Mouse (Mus musculus) embryonic facial prominence, embryonic 13.5 days (tissue): ENCODE measurements around the gene Brip1. TPM values are rescaled to one million over a fixed set of nuclear protein-coding genes. Genes with fewer than 3 reads are reported as not detected.
"Not testable (repeated sequence)": the region's sequence is repeated elsewhere in the genome, so short reads cannot be mapped to it uniquely, and the experiment has no call there.

Experiments
- ATAC-seq: fragments of 200-750 bp; cut with Nextera tagmentation; 2 replicates; pipeline ENCODE4 v1.8.0; 2017; ENCODE audit warnings: low read depth; ENCODE audit not compliant: insufficient number of reproducible peaks, insufficient read depth, low FRiP score, low TSS enrichment
- H3K27ac ChIP-seq: fragments of 300-500 bp; sonication (generic); 2 replicates; pipeline ENCODE4 v1.5.1; 2015; ENCODE audit warnings: moderate library complexity, mild to moderate bottlenecking, inconsistent platforms
- H3K27me3 ChIP-seq: fragments of 300-500 bp; sonication (generic); 2 replicates; pipeline ENCODE4 v1.6.1; 2015; ENCODE audit warnings: mild to moderate bottlenecking, inconsistent platforms
- H3K36me3 ChIP-seq: fragments of 300-500 bp; sonication (generic); 2 replicates; pipeline ENCODE4 v1.6.1; 2015; ENCODE audit warnings: mild to moderate bottlenecking, inconsistent platforms
- H3K4me1 ChIP-seq: fragments of 300-500 bp; sonication (generic); 2 replicates; pipeline ENCODE4 v1.6.1; 2015; ENCODE audit warnings: inconsistent platforms
- H3K4me2 ChIP-seq: fragments of 300-500 bp; sonication (generic); 2 replicates; pipeline ENCODE4 v1.6.1; 2015; ENCODE audit warnings: moderate library complexity, mild to moderate bottlenecking, inconsistent platforms
- H3K4me3 ChIP-seq: fragments of 300-500 bp; sonication (generic); 2 replicates; pipeline ENCODE4 v1.5.1; 2015; ENCODE audit warnings: mild to moderate bottlenecking, inconsistent platforms
- H3K9ac ChIP-seq: fragments of 300-500 bp; sonication (generic); 2 replicates; pipeline ENCODE4 v1.6.1; 2015; ENCODE audit warnings: mild to moderate bottlenecking, inconsistent platforms
- H3K9me3 ChIP-seq: fragments of 300-500 bp; sonication (generic); 2 replicates; pipeline ENCODE4 v1.6.1; 2016; ENCODE audit warnings: inconsistent platforms
- WGBS: fragments of 180-500 bp; shearing (Covaris S2); methylation state at CpG from one replicate; pipeline ENCODE4 v1.1.7; 2015; ENCODE audit warnings: mixed read lengths; 5-methylcytosine and 5-hydroxymethylcytosine counted together
- polyA plus RNA-seq: library from polyadenylated mRNA; unstranded; fragments of >200 nt; fragmentation: Nextera tagmentation; extraction: Ambion mirVana; gene quantifications from 2 replicates; pipeline ENCODE4 v1.2.1, GENCODE M21; 2015

Gene Brip1
- polyA plus RNA-seq, 1 experiment from 2014 or later = 11.1 TPM

DNA sequence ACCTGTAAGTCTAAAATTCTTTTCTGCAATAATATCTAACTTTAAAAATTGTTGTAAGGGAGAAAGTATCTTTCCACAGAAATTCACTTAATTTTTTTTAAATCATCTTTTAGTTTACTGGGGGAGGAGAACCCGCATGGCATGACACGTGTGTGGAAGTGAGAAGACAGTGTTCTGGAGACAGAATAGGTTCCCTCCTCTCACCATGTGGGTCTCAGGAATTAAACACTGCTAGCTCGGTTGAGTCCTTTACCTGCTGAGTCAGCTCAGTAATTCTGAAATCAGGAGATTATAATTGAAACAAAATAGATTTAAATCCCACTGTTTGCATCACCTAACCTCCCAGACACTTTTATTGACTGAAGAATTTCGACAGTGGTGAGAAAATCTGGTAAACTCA lies 1.3 kb downstream of the Brip1 start:
- Histone ChIP-seq H3K36me3 (peaks cover 36% of the 10 kb centered on the region), H3K9ac (peak overlapping the region; percentile 75; the same call in 1 of the 2 replicates), H3K4me3 (peak overlapping the region; percentile 76), H3K4me2 (peak overlapping the region; percentile 65), H3K9me3 (peaks cover 21% of the 10 kb centered on the region), H3K27me3 (no peaks in the 10 kb centered on the region), H3K4me1 (peaks cover 14% of the 10 kb centered on the region), H3K27ac (no peak overlapping the region)
- no peak for ATAC-seq
- 56% methylated on average over 4 of the region's 4 CpGs for WGBS

DNA sequence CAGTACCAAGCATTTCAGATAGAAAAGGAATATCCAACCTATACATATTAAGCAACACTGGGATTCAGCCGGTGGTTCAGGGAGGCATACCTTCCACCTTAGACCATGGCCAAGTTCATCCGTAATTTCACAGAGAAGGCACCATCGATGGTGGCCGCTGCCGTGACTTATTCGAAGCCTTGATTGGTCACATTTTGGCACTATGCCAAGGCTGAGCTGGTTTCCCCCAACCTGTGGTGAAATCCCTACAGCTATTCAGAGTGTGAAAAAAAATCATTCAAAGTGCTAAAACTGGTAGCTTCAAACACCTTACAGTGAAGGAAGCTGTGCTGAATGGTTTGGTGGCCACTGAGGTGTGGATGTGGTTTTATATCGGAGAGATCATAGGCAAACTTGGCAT lies 15.8 kb downstream of the Brip1 start:
- not testable (repeated sequence) for H3K27ac ChIP-seq, H3K36me3 ChIP-seq, H3K9ac ChIP-seq, H3K4me2 ChIP-seq, H3K27me3 ChIP-seq, H3K4me3 ChIP-seq, ATAC-seq, H3K4me1 ChIP-seq, H3K9me3 ChIP-seq
- WGBS = 92% methylated on average over 7 of the region's 7 CpGs

DNA sequence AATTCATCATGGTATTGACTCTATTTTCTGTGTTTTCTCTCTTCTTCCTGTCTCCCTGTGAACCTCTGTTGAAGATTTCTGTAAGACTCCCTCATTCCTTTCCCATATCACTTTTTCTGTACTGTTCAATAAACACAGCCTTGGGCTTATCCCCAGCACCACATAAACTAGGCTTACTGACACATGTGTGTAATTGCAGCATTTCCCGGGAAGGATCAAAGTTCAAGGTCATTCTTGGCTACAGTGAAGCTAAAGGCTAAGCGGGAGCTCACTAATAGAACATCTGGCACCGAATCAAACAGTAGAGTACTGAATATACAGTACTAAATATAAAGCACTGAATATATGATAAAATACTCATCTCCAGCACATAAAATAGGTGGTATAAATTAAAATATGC lies 25.2 kb downstream of the Brip1 start:
- Histone ChIP-seq H3K9ac (no peak overlapping the region), H3K4me2 (no peak overlapping the region), H3K36me3 (no peaks in the 10 kb centered on the region), H3K27me3 (no peaks in the 10 kb centered on the region), H3K27ac (no peak overlapping the region), H3K4me1 (no peaks in the 10 kb centered on the region), H3K4me3 (no peak overlapping the region), H3K9me3 (no peaks in the 10 kb centered on the region)
- WGBS = 60% methylated on average over 3 of the region's 3 CpGs
- no peak for ATAC-seq

DNA sequence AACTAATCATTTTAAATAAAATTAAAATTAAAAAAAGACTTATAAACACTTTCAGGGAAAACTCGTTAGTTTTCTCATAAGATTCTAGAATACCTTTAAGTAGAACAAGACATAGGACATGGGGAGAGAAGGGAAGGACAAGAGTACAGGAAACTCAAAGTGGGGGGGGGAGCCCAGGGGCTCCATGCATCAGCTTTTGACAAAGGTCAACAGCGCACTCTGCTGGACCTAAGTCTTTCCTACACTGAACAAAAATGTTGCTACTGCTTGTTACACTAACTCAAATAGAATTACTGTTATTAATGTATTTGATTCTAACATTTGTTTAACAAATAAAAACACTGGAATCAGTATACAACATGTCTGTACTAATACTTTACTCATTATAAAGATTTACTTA lies 26.8 kb downstream of the Brip1 start:
- Histone ChIP-seq H3K27ac (no peak overlapping the region), H3K4me2 (no peak overlapping the region), H3K4me3 (no peak overlapping the region), H3K9me3 (no peaks in the 10 kb centered on the region), H3K27me3 (no peaks in the 10 kb centered on the region), H3K4me1 (no peaks in the 10 kb centered on the region), H3K9ac (no peak overlapping the region), H3K36me3 (no peaks in the 10 kb centered on the region)
- ATAC-seq = no peak
- WGBS = 53% methylated on average over 2 of the region's 2 CpGs

DNA sequence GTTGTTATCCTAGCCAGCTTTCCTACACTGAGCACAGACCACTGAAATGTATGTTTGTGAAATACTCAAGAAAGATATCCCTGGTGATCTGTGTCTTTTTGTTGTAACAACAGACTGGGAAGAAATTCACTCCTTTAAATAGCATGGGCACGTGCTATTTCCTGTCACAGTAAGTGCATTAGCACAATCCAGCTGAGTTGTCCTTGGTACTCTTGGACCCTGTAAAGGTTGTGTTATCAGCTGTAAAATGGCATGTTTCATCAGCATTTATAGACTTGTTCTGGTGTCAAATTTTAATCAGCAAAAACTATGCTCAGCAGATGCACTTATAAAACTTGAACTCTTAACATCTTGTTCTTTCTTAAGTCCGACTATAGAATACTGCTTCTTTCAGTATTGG lies 30.2 kb downstream of the Brip1 start:
- H3K27me3 ChIP-seq = no peaks in the 10 kb centered on the region

DNA sequence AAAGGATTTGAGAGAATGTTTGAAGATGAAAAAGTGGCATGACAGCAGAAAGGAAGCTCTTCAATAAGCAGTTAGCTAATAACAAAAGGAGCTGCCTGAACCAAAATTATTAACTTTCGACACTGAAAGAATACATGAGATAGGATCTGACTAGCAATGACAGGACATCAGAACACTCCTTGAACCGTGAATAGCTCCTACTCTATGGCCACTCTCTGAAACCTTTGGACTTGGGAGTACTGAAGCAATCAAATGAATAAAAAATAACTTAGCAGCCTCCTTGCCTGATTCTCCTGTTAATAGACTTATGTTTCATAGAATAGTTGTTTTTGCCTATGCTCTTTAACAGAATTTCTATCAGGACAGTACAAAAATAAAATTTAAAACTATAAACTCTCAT lies 40.7 kb downstream of the Brip1 start:
- H3K4me3 ChIP-seq = no peak overlapping the region
- WGBS = 71% methylated on average over 2 of the region's 2 CpGs
- H3K27me3 ChIP-seq = no peaks in the 10 kb centered on the region
- no peaks in the 10 kb centered on the region; the same call in 1 of the 2 replicates for H3K36me3 ChIP-seq
- H3K27ac ChIP-seq = no peak overlapping the region
- no peak overlapping the region for H3K4me2 ChIP-seq
- no peak for ATAC-seq
- no peak overlapping the region for H3K9ac ChIP-seq
- H3K4me1 ChIP-seq = peaks cover 4% of the 10 kb centered on the region; the same call in 1 of the 2 replicates
- no peaks in the 10 kb centered on the region for H3K9me3 ChIP-seq

More for the DNA sequence above, 30.2 kb downstream of the Brip1 start:
- H3K4me3 ChIP-seq = no peak overlapping the region
- H3K27ac ChIP-seq = no peak overlapping the region
- no peaks in the 10 kb centered on the region for H3K36me3 ChIP-seq
- H3K9me3 ChIP-seq = no peaks in the 10 kb centered on the region
- no peaks in the 10 kb centered on the region for H3K4me1 ChIP-seq
- no peak for ATAC-seq
- 85% methylated on average over 2 of the region's 2 CpGs for WGBS
- H3K4me2 ChIP-seq = no peak overlapping the region
- no peak overlapping the region for H3K9ac ChIP-seq

DNA sequence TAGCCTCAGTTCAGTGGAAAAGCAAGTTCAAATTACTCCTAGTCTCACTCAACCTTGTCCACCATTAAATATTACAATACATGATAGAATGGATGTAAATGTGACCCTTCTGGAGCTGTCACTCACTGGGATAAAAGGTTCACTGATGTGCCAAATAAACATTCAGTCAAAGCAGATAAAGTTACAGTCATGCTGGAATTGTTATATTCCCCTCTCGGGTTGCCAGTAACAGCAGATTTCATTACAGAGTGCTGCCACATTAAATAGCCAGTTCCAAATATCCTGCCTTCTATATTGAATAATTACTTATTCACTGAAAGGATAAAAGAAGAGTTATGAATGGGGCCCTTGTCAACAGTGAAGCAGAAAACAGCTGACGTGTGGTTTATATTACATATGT lies 42.0 kb downstream of the Brip1 start:
- no peak overlapping the region for H3K9ac ChIP-seq
- no peaks in the 10 kb centered on the region for H3K9me3 ChIP-seq
- no peaks in the 10 kb centered on the region; the same call in 1 of the 2 replicates for H3K36me3 ChIP-seq
- H3K27me3 ChIP-seq = no peaks in the 10 kb centered on the region
- no peak overlapping the region for H3K27ac ChIP-seq
- 28% methylated on average over 2 of the region's 2 CpGs for WGBS
- no peak overlapping the region for H3K4me2 ChIP-seq
- no peak for ATAC-seq
- H3K4me1 ChIP-seq = peaks cover 4% of the 10 kb centered on the region; the same call in 1 of the 2 replicates
- H3K4me3 ChIP-seq = no peak overlapping the region

DNA sequence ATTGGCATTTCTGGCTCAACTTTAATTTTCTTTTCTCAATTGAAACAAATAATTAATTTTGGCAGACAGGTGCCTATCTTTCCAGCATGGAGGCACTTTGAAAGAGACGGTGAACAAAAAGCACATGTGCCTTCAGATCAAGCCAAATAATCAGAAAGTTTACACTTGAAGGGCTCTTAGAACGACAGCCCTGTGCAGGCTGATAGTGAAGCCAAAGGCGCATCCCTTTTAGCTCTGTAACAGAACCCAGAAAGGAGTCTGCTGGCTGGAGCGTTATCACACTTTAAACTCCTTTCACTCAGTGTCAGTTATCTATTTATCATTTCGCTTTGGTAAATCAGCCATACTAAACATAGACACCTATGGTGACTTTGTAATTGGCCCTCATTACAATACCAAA lies 45.4 kb downstream of the Brip1 start:
- Histone ChIP-seq H3K36me3 (no peaks in the 10 kb centered on the region), H3K4me3 (no peak overlapping the region), H3K4me1 (peaks cover 4% of the 10 kb centered on the region; the same call in 1 of the 2 replicates), H3K4me2 (no peak overlapping the region), H3K9me3 (no peaks in the 10 kb centered on the region), H3K27me3 (no peaks in the 10 kb centered on the region), H3K27ac (no peak overlapping the region), H3K9ac (no peak overlapping the region)
- WGBS = 85% methylated on average over 5 of the region's 5 CpGs
- ATAC-seq = no peak

DNA sequence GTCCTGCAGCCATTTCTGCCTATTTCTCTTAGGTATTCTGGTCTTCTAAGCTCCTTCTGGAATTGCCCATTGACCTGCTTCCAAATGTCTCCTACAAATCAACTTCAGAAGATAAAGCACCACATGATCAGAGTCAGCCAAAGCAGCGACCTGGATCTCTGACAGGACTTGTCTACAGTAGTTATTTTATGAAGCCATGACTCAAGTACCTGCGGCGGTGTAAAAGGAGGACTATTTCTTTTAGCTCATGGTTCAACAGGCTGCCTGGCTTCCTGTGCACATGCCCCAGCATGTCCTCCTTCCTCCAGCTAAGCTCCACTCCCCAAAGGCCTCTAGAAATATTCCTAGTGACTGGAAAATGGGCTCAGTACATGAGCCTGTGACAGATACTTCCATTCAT lies 69.7 kb downstream of the Brip1 start:
- H3K4me1 ChIP-seq = no peaks in the 10 kb centered on the region
- 77% methylated on average over 3 of the region's 3 CpGs for WGBS
- H3K9ac ChIP-seq = no peak overlapping the region
- H3K27me3 ChIP-seq = no peaks in the 10 kb centered on the region
- ATAC-seq = no peak
- no peaks in the 10 kb centered on the region for H3K36me3 ChIP-seq
- H3K27ac ChIP-seq = no peak overlapping the region
- H3K4me2 ChIP-seq = no peak overlapping the region
- no peak overlapping the region for H3K4me3 ChIP-seq
- no peaks in the 10 kb centered on the region for H3K9me3 ChIP-seq

DNA sequence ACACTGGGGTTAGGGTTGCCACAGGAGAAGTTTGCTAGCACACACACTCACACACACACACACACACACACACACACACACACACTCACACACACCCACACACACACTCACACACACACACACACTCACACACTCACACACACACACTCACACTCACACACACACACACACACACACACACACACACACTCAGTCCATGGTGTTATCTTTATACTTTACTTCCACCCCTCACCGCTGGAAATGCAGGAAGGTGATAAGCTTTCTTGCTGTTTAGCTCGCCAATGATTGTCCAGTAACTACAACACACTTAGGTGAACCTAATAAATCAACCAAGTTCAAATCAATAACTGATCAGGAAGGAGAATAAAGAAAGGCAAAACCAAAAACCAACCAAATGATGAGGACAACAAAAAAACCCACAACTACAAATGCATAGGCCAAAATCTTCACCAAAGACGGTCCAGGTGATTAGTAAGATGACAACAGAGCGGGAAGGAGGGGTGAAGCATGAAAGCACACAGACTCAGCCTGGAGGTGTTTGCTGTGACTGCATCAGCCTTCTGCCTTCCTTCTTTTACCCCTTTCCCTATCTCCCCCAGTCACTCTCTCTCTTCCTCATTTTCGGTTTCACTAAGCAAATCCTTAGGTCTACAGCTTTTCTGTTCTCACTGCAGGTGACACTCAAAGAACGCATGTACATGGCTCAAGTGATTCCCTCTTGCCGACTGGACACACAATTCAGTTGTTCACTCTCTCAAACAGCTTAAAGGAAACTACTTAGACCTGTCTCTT lies 83.7 kb downstream of the Brip1 start:
- no peak overlapping the region for H3K9ac ChIP-seq
- H3K4me2 ChIP-seq = no peak overlapping the region
- no peaks in the 10 kb centered on the region for H3K27me3 ChIP-seq
- no peak for ATAC-seq
- no peak overlapping the region for H3K4me3 ChIP-seq
- H3K27ac ChIP-seq = no peak overlapping the region
- H3K9me3 ChIP-seq = no peaks in the 10 kb centered on the region
- WGBS = 86% methylated on average over 7 of the region's 7 CpGs
- no peaks in the 10 kb centered on the region for H3K36me3 ChIP-seq
- H3K4me1 ChIP-seq = no peaks in the 10 kb centered on the region

DNA sequence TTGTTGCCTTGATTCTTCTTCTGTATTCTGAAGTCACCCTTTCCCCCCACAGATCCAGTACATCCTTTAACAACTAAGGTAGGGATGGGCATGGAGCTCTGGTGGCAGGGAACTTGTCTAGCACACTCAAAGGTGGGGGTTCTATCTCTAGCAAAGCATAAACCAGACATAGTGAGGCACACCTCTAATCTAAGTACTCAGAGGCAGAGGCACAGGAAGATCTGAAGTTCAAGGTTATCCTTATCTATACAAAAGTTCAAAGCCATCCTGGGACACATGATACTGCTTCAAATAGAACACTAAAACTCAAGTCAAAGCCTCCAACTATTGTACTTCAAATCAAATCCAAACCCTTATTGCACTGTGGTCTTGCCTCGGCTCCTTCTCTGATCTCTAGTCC lies 85.0 kb downstream of the Brip1 start:
- Histone ChIP-seq H3K9ac (no peak overlapping the region), H3K9me3 (no peaks in the 10 kb centered on the region), H3K4me3 (no peak overlapping the region), H3K27me3 (no peaks in the 10 kb centered on the region), H3K36me3 (no peaks in the 10 kb centered on the region), H3K4me2 (no peak overlapping the region), H3K4me1 (no peaks in the 10 kb centered on the region), H3K27ac (no peak overlapping the region)
- WGBS = 78% methylated on average over 1 of the region's 1 CpGs
- ATAC-seq = no peak

DNA sequence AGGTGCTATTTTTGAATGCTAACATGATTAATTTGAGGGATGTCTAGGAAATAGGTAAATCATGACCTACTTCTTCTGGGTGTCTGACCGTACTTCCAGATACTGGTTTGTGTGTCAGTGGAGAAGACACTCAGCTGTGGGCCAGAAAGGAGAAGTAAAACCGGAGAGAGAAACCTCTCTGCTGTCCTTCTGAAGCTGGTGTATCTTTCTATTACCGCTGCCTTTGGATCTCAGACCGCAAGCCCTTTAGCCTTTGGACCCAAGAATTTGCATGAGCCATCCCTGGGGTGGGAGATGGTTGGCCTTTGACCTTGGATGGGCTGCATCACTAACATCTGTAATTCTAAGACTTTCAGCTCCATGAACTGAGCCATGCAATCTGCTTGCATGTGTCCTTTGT lies 93.7 kb downstream of the Brip1 start:
- Histone ChIP-seq H3K4me1 (no peaks in the 10 kb centered on the region), H3K9ac (no peak overlapping the region), H3K9me3 (no peaks in the 10 kb centered on the region), H3K27me3 (no peaks in the 10 kb centered on the region), H3K4me3 (no peak overlapping the region), H3K4me2 (no peak overlapping the region), H3K36me3 (peaks cover 18% of the 10 kb centered on the region), H3K27ac (no peak overlapping the region)
- WGBS = 88% methylated on average over 4 of the region's 4 CpGs
- no peak for ATAC-seq
